Mouse (Mus musculus) liver (tissue): ENCODE measurements around the gene Gm45021.
"Not testable (repeated sequence)": the region's sequence is repeated elsewhere in the genome, so short reads cannot be mapped to it uniquely, and the experiment has no call there.

ENCODE experiments used
- DNase-seq: peaks from one replicate; pipeline ENCODE4 v3.0.0-alpha.2; 2020; ENCODE audit warnings: mixed read lengths

Gene Gm45021

DNA sequence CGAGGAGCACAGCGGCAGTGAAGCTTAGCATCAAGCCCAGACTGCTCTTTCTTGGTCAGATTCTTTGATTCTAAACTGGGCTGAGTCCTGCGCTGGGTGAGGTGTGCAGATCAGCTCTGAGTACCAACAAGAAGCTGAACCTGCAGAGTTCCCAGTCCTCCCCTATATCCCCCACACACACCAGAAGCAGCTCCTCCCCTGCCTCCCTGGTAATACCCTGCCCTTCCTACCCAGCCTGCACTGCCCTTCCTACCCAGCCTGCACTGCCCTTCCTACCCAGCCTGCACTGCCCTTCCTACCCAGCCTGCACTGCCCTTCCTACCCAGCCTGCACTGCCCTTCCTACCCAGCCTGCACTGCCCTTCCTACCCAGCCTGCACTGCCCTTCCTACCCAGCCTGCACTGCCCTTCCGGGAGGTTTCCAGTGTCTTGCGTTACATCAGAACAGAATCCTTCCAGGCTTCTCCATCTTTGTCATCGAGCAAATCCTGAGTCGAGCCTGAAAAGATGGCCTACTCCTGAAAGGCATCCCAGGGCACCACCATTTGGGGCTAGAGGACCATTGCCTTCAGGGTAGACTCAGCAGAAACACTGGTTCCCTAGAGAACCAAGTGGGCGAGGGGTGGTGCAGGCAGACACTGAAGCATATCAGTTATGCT lies 32.9 kb downstream of the Gm45021 start:
- not testable (repeated sequence) for DNase-seq

DNA sequence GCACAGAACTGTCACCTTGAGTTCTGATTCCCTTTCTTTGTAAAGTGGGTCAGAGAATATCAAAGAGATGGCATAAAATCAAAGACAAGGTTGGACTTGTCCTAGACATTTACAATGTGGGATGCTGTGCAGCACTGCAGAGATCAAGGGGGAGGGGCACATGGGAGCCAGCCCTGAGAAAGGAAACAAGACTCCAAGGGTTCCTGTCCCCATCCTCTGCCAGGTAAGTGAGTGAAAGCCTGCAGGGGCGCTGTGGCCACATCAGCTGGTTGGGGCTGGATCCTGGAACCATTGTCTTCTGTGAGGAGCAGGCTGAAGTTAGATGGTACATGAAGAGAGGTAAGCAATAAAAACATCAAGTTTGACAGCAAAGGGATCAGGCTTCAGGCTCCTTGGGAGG lies 34.0 kb downstream of the Gm45021 start:
- DNase-seq, result no peak

DNA sequence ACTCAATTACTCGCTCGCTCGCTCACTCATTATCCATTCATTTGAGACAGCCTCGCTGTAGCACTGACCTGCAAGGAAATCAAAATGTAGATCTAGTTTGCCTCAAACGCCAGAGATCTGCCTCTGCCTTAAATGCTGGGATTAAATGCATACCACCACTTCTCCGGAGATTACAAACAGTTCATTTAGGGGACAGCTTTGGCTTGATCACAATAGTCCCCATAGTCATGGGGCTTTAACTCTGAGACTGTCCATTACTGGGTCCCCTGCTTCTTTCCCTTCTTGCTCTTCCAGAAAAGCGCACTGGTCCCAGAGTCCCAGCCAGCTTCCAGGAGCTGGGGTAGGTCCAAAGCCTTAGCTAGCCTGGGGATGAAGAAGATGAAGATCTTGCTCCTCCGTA lies 37.1 kb downstream of the Gm45021 start, which contains the start of gene AI854703:
Gene AI854703, plus strand, starts transcription at position 301 of the 400 bp plus-strand sequence.
- DNase-seq, result no peak

DNA sequence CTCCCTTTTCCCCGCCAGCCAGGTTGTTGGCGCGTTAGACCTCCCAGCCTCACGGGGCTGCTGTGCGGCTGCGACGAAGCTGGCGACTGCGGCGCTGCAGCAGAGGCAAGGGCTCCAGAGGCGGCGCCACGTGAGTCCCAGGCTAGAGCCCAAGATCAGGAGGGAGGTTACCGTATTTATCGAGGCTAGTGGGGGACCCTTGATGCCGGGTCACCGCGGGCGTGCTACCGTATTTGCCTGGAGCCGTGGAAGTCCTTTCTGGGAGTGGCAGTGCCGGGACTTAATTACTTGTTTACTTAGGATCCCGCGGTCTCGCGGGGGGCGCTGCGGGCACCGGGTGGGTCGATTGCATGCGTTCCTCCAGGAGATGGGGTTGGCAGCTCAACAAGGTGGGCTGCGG lies 37.6 kb downstream of the Gm45021 start:
- DNase-seq, result peak; percentile 41

DNA sequence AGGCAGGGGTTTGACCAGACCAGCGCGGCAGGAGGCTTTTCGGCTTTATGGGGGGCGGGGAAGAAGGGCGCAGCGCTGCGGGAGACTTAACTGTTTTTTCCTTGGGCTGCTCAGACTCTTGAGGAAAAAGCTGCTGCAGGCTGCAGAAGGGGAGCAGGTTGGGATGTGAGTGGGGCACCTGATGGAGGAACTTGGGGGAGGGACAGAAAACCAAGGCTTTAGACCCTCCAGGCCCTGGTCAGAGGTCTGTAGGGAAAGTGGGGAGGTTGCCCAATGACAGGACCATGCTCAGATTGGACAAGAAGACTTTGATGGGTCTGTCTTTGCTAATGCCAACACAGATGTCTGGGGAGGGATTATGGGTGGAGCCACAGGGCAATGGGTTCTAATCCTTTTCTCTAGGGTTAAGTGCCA lies 38.1 kb downstream of the Gm45021 start:
- DNase-seq, result no peak

DNA sequence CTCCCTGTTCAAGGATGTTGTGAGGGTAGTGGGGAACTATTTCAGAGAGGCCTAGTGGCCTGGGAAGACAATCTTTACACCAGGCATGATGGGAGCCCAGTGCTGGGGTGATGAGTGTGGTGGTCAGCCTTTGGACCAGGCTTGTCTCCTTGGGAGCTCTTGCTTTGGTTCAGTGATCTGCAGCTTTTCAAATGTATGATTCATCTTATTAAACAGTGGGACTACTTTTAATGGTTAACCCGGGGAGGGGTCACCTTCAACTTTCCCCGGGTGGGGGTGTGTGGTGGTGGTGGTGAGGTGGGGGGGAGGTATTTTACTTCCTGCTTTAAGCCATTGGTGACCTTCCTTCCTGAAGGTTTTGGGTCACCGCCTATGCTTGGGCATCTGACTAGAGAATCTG lies 39.0 kb downstream of the Gm45021 start:
- no peak for DNase-seq

DNA sequence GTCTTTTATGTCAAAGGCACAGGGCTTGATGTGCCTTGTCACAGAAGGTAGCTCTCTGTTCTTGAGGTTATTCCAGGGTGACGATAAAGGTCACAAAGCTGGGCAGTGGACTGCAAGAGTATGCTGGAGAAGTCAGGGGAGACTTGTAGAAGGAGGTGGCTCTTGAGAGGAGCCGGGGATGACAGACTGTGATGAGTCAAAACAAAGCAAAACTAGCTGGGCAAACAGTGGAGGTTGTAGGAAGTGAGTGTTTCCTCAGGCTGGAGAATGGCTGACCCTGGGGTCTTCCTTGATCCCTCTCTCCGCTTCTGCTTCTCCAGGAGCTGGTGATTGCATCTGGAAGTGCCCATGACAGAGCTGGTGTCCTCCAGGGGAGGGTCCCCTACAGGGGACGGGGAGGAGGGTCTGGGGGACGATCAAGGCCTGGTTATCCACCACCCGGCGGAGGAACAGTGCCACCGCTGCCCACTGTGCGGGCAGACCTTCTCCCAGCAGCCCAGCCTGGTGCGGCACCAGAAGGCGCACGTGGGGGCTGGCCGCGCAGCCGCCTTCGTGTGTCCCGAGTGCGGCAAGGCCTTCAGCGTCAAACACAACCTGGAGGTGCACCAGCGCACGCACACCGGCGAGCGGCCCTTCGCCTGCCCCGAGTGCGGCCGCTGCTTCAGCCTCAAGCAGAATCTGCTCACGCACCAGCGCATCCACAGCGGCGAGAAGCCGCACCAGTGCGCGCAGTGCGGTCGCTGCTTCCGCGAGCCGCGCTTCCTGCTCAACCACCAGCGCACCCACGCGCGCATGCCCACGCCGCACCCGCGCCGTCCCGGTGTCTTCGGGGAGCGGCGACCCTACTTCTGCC lies 39.6 kb downstream of the Gm45021 start:
- DNase-seq, result no peak

DNA sequence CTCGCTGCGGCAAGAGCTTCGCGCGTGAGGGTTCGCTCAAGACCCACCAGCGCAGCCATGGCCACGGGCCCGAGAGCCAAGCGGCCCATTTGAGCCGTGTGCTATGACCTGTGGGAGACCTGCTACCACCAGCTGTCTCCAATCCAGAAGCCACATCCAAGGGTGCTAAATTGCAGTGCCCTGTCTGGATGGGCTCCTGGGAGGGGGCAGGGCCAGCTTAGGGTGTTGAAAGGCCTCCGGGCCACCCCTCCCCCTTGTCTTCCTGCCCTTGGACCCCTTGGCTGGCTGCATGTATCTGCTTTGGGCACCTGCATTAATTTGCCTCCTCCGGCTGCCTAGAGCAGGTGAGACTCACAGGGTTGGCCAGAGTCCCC lies 40.2 kb downstream of the Gm45021 start:
- DNase-seq, result no peak

DNA sequence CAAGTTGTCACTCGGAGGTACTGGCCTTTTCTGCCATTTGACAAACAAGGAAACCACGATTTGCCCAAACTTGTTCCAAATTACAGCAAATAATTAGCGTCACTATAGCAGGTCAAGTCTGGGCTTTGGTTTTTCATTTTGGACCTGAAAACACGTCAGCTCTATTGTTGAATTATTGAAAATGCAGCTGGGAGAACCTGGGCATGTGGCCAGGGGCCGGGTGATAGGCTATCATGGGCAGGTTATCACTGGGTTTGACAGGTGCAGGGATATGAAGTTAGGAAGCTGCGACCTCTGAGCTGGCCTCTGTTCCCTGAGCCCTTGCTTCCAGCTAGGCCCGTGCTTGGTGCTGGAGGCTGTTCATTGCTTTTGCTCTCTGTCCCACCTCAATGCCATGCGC lies 41.4 kb downstream of the Gm45021 start:
- no peak for DNase-seq

DNA sequence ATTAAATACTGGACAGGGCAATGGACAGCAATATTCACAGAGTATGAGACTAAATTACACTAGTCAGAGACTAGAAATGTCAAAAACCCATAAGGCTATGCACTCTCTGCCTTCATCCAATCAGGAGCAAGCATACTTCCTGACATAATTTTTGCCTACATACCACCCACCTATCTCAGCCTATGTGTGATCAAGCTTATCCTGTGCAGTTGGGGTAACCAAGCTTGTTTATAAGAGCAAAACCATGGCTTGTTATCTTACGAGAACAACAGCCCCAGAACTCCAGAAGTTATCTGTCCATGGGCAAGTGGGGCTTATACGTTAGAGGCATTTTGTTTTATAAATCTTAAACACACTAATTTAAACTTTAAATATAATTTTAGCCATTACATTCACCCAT lies 45.7 kb downstream of the Gm45021 start:
- no peak for DNase-seq

DNA sequence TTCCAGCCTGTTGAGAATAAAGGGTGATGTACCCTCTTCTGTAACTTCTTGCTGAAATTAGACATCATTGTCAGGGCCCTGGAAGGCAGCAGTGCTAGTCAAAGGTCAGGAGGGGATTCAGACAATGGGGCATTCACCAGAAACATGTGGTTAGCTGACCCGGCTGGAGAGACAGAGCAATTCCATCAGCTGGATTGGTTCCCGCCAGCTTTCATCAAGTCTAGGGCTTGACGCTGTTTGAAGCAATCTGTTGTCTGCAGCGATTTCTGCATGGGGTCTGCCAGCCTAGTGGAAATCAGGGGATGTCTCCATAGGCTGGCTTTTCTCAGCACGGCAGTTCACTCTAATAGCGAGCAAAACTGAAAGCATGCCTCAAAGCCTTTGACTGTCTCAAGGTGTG lies 47.1 kb downstream of the Gm45021 start:
- DNase-seq, result no peak

DNA sequence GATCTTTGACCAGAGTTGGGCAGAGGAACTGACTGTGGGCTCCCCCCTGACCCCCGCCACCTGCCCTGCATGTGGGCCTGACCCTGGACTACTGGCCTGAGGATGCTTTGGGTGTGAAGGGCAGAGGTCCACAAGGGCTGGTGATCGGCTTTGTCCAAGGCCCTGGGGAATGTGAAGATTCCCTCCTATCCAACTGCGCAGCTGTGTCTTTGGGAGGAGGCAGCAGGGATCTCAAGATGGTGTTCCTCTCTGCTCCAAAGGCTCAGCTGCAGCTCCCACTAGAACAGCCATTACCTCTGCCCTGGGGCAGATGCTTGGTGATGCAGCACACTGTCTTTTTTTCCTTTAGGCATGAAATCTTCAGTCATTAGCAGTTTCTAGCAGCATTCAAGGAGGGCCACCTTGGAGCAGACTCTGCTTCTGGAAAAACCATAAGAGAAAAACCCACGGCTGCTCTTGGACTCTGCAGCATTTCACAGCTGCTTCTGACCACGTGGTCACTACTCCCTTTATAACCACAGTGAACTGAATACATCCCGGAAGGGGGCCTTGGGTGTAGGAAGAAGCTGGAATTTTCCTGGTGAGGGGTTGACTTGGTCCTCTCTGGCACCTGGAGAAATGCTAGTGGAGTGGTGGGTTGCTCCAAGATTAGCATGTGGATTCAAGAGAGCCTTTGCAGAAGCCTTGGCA lies 48.5 kb downstream of the Gm45021 start:
- DNase-seq, result no peak

DNA sequence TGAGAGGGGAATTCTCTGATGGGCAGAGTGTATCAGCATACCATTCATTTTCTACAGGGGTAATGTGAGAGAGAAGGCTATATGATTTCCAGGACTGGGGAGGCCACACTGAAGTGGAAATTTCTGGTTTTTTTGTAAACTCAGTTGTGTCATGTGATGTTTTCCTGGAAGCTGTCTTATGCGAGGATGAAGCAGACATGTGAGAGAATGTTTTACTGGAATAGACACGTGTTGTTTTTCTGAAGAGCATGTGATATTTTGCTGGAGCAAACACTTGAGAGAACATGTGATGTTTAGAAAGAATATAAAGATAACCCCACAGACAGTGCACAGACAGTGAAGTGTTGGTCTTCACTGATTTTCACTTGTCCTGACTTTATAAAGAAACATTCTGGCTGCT lies 49.1 kb downstream of the Gm45021 start:
- DNase-seq, result no peak

DNA sequence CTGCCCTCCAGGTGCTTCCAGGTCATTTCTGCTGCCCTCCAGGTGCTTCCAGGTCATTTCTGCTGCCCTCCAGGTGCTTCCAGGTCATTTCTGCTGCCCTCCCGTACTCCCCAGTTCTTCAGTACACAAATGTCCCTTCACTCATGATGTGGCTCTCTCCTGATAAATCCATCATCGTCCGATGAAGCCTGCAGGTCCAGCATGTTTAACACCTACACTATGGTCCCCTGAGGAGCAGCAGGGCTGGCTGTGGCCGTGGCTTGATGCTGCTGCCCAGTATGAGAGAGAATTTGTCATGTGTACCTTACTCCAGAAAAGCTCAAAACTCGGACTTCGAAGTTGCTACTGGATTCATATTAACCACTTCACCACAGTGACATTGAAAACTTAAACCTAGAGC lies 52.0 kb downstream of the Gm45021 start:
- DNase-seq, result no peak

DNA sequence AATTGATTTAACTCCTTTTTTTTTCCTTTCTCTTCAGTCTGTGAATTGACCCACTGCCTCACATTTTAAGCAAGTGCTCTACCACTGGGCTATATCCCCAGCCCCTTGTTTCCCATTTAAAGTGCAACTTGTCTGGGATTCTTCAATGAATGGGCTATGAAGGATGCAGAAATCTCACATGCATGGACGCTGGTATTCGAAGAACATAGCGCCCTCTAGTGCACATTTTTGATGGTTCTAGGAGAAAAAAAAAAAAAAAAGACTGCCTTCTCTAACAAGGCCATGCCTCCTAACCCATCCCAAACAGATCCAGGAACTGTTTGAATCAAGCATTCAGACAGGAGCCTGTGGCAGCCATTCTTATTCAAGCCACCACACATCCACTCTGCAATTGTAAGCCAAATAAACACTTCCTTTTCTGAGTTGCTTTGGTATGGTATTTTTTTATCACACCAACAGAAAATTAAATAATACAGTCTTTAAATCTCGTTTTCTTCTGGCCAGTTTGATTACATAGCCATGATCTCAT lies 53.4 kb downstream of the Gm45021 start:
- no peak for DNase-seq

DNA sequence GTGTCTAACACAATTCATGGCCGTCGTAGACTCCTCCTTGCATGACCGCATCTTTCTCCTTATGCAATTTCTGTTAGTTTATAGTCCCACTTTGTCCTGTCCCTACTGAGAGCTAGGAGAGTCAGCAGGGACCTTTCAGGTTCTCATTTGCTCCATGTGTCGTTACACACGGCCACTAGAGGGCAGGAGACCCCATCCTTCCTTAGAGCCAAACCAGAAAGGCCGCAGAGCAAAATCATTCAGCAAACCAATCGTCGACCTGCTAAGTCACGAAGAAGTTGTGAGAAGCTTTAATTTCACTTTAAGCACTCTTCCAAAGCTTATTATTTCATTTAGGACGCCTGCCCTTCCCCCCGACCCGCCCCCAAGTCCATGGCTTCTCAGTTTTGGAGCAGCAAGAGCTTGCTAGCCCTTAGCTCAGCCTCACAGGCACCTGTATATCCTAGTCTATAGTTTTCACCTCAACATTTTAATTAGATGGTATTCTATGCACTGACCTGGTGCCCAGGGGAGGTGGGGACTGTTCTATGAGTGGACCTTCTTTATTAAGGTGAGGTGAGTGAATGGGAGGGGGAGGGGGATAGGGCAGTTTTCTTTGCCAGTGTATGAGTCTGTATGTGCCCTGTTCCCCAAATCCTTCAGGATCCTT lies 56.4 kb downstream of the Gm45021 start:
- DNase-seq, result peak; percentile 65

DNA sequence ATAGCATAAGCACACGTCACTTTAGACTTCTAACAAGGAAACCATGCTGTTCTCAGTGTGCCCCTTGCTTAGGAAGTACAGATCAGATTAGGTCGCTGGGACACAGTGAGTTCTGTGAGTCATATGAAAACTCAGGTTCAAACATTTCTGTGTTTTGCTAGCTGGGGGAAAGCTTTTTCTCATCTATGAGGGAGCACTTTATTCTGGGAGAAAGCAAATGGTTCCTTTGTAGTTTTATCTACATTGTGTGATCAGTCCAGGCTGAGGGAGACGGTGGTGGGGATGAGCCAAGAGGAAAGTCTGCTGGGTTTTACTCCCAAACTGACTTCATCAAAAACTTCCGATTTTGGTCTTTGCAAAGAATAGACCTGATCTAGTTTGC lies 56.9 kb downstream of the Gm45021 start:
- no peak for DNase-seq

DNA sequence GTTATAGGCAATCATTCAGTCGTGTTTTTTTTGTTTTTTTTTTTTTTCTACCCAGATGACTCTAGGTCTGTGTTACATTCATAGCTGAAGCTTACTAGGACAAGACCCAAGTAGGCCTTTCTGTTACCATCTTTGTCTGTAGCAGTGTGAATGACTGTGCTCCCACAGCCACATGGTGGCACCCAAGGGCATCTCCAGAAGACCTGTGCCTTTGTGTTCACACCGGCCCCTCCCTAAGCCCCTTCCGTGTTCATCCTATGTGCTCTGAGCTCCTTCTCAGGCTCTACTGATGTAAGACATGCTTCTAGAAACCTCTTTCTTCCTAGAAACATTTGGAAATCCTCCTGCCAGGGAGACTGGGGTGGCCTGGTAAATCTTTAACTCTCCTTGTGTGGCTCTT lies 57.6 kb downstream of the Gm45021 start, which contains the start of gene Gimap8:
Gene Gimap8, plus strand, starts transcription at position 240 of the 400 bp plus-strand sequence.
- DNase-seq, result peak; percentile 52

DNA sequence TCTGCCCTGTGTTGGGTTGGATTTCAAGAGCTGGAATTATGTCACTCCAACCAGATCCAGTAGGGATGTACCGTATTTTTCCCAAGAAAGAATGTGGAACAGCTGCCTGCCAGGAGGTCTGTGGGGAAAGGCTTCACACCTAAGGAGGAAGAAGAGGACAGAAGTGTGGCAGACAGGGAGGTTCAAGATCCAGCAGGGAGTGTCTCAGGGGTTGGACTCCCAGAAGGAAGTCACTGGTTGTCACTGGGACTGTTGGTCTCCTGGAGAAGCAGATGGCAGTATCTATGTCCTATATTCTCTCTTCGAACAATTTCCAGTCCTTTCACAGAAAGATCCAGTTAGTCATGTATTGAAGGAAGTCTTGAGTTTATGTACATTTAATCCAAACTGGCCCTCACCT lies 58.2 kb downstream of the Gm45021 start:
- no peak for DNase-seq

DNA sequence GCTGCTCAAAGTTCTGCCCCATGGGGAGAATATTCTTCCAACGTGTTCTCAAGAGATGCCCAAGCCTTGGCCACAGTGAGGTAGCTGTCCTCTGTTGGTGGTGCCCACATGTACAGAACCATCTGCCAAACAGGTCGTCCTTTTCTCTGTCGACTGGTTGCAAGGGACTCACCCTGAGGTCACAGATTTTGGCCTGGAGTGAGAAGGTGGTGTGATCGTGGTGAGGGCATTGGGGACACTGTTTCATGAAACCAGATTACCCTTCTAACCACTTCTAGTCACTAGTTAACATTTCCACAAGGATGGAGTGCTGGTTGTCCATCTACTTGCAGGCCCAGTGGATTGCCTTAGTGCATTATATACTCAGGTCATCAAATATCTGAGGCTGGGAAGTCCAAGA lies 59.4 kb downstream of the Gm45021 start:
- DNase-seq, result no peak

DNA sequence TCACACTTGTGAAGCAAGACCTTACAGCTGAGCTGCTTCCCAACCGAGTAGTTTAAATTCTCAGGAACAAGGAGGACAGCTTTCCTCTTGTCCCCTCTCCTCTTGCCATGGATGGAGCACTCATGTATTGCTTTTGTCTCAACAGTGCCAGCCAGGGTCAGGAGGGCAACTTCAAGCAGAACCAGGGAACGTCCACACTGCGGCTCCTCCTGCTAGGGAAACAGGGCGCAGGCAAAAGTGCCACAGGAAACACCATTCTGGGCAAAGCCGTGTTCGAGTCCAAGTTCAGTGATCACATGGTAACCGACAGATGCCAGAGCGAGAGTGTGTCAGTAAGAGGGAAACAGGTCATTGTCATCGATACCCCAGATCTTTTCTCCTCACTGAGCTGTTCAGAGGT lies 60.6 kb downstream of the Gm45021 start:
- no peak for DNase-seq

DNA sequence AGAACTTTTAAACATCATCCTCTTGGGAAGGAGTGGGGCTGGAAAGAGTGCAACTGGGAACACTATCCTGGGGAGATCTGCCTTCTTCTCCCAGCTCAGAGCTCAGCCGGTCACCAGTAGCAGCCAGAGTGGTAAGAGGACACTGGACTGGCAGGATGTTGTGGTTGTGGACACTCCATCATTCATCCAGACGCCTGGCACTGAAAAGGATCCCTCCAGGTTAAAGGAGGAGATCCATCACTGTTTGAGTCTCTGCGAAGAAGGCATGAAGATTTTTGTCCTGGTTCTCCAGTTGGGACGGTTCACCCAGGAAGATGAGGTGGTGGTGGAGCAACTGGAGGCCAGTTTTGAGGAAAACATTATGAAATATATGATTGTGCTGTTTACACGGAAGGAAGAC lies 69.3 kb downstream of the Gm45021 start:
- no peak for DNase-seq
